Mouse (Mus musculus): ENCODE measurements around the gene Phlpp2. TPM values are rescaled to one million over a fixed set of nuclear protein-coding genes. Genes with fewer than 3 reads are reported as not detected.
"Not testable (repeated sequence)": the region's sequence is repeated elsewhere in the genome, so short reads cannot be mapped to it uniquely, and the experiment has no call there.

The Phlpp2 gene
- polyA plus RNA-seq, 1 experiment from 2014 or later, result 1.8 TPM

- peak overlapping the region; percentile 84 for H3K9ac ChIP-seq (ENCODE audit: low read depth, low read length)
- no peaks in the 10 kb centered on the region for H3K27me3 ChIP-seq (ENCODE audit: insufficient read depth, low read length)
- DNase-seq (ENCODE audit: low spot score), result peak; percentile 51
- H3K4me2 ChIP-seq (ENCODE audit: low read length), result peak overlapping the region; percentile 84
- WGBS, result under 1% methylated on average over 65 of the region's 78 CpGs
- H3K4me3 ChIP-seq (replicated peaks; ENCODE audit: low read depth, low read length), result peak overlapping the region; percentile 73
- H3K36me3 ChIP-seq (ENCODE audit: insufficient read depth, low read length), result no peaks in the 10 kb centered on the region
- no peaks in the 10 kb centered on the region for H3K9me3 ChIP-seq (replicated peaks; ENCODE audit: low read length)
- no peaks in the 10 kb centered on the region; the same call in 1 of the 2 replicates for H3K4me1 ChIP-seq (replicated peaks; ENCODE audit: insufficient read depth, low read length)
- H3K27ac ChIP-seq, result peak overlapping the region; percentile 89
- TF ChIP-seq CTCF (IDR thresholded peaks at IDR 0.05; ENCODE audit: low read depth), result no peak
- ATAC-seq (replicated peaks; ENCODE audit: low FRiP score, low read depth), result peak; percentile 82
These were observed 479 bp downstream of the Phlpp2 start for GRCm38 (mm10) chr8:109868680-109869361.

- ATAC-seq (replicated peaks; ENCODE audit: low FRiP score, low read depth) (no peak), DNase-seq (ENCODE audit: low spot score) (no peak)
- no peak overlapping the region for H3K9ac ChIP-seq (ENCODE audit: low read depth, low read length)
- H3K4me1 ChIP-seq (replicated peaks; ENCODE audit: insufficient read depth, low read length), result no peaks in the 10 kb centered on the region
- 78% methylated on average over 1 of the region's 1 CpGs for WGBS
- H3K4me3 ChIP-seq (replicated peaks; ENCODE audit: low read depth, low read length), result no peak overlapping the region
- no peaks in the 10 kb centered on the region for H3K27me3 ChIP-seq (ENCODE audit: insufficient read depth, low read length)
- no peak overlapping the region for H3K4me2 ChIP-seq (ENCODE audit: low read length)
- no peaks in the 10 kb centered on the region for H3K9me3 ChIP-seq (replicated peaks; ENCODE audit: low read length)
- no peaks in the 10 kb centered on the region for H3K36me3 ChIP-seq (ENCODE audit: insufficient read depth, low read length)
- no peak overlapping the region for H3K27ac ChIP-seq
- TF ChIP-seq CTCF (IDR thresholded peaks at IDR 0.05; ENCODE audit: low read depth), result no peak
These were observed 2.7 kb downstream of the Phlpp2 start for GRCm38 (mm10) chr8:109871056-109871455.

- not testable (repeated sequence) for ATAC-seq (replicated peaks; ENCODE audit: low FRiP score, low read depth); H3K27ac ChIP-seq; H3K9me3 ChIP-seq (replicated peaks; ENCODE audit: low read length); H3K36me3 ChIP-seq (ENCODE audit: insufficient read depth, low read length); H3K27me3 ChIP-seq (ENCODE audit: insufficient read depth, low read length); H3K4me2 ChIP-seq (ENCODE audit: low read length); H3K4me1 ChIP-seq (replicated peaks; ENCODE audit: insufficient read depth, low read length); H3K4me3 ChIP-seq (replicated peaks; ENCODE audit: low read depth, low read length); H3K9ac ChIP-seq (ENCODE audit: low read depth, low read length); DNase-seq (ENCODE audit: low spot score)
- 97% methylated on average over 3 of the region's 3 CpGs for WGBS
These were observed 5.5 kb downstream of the Phlpp2 start for GRCm38 (mm10) chr8:109873800-109874199.

GRCm38 (mm10) chr8:109880012-109880662 is 11.8 kb downstream of the Phlpp2 start:
- DNase-seq (ENCODE audit: low spot score) (no peak), ATAC-seq (replicated peaks; ENCODE audit: low FRiP score, low read depth) (no peak)
- Histone ChIP-seq H3K4me2 (ENCODE audit: low read length) (no peak overlapping the region), H3K27me3 (ENCODE audit: insufficient read depth, low read length) (no peaks in the 10 kb centered on the region), H3K4me3 (replicated peaks; ENCODE audit: low read depth, low read length) (no peak overlapping the region), H3K4me1 (replicated peaks; ENCODE audit: insufficient read depth, low read length) (no peaks in the 10 kb centered on the region), H3K9ac (ENCODE audit: low read depth, low read length) (no peak overlapping the region), H3K27ac (no peak overlapping the region), H3K9me3 (replicated peaks; ENCODE audit: low read length) (no peaks in the 10 kb centered on the region), H3K36me3 (ENCODE audit: insufficient read depth, low read length) (peaks cover 7% of the 10 kb centered on the region; the same call in 1 of the 2 replicates)
- no peak for TF ChIP-seq CTCF (IDR thresholded peaks at IDR 0.05; ENCODE audit: low read depth)
- 76% methylated on average over 5 of the region's 5 CpGs for WGBS

GRCm38 (mm10) chr8:109885294-109885693 is 17.0 kb downstream of the Phlpp2 start:
- Histone ChIP-seq H3K4me1 (replicated peaks; ENCODE audit: insufficient read depth, low read length) (no peaks in the 10 kb centered on the region), H3K36me3 (ENCODE audit: insufficient read depth, low read length) (peaks cover 7% of the 10 kb centered on the region; the same call in 1 of the 2 replicates), H3K27me3 (ENCODE audit: insufficient read depth, low read length) (no peaks in the 10 kb centered on the region), H3K4me3 (replicated peaks; ENCODE audit: low read depth, low read length) (no peak overlapping the region), H3K27ac (no peak overlapping the region), H3K9me3 (replicated peaks; ENCODE audit: low read length) (no peaks in the 10 kb centered on the region), H3K4me2 (ENCODE audit: low read length) (no peak overlapping the region), H3K9ac (ENCODE audit: low read depth, low read length) (no peak overlapping the region)
- no peak for TF ChIP-seq CTCF (IDR thresholded peaks at IDR 0.05; ENCODE audit: low read depth)
- DNase-seq (ENCODE audit: low spot score) (no peak), ATAC-seq (replicated peaks; ENCODE audit: low FRiP score, low read depth) (no peak)

GRCm38 (mm10) chr8:109889211-109889610 is 20.9 kb downstream of the Phlpp2 start:
- no peaks in the 10 kb centered on the region for H3K36me3 ChIP-seq (ENCODE audit: insufficient read depth, low read length)
- H3K4me3 ChIP-seq (replicated peaks; ENCODE audit: low read depth, low read length), result no peak overlapping the region
- ATAC-seq (replicated peaks; ENCODE audit: low FRiP score, low read depth) (no peak), DNase-seq (ENCODE audit: low spot score) (no peak)
- H3K9ac ChIP-seq (ENCODE audit: low read depth, low read length), result no peak overlapping the region
- WGBS, result 94% methylated on average over 1 of the region's 1 CpGs
- no peak overlapping the region for H3K4me2 ChIP-seq (ENCODE audit: low read length)
- H3K27ac ChIP-seq, result no peak overlapping the region
- no peaks in the 10 kb centered on the region for H3K27me3 ChIP-seq (ENCODE audit: insufficient read depth, low read length)
- TF ChIP-seq CTCF (IDR thresholded peaks at IDR 0.05; ENCODE audit: low read depth), result no peak
- H3K9me3 ChIP-seq (replicated peaks; ENCODE audit: low read length), result no peaks in the 10 kb centered on the region
- H3K4me1 ChIP-seq (replicated peaks; ENCODE audit: insufficient read depth, low read length), result no peaks in the 10 kb centered on the region

Measured in kidney, postnatal 0 days (tissue).